Mouse (Mus musculus) T-cell, adult 2 months (primary cell): ENCODE measurements around the gene Tpcn1.

Source experiments
- DNase-seq: peaks from one replicate; pipeline ENCODE4 v3.0.0; 2022; ENCODE audit warnings: low spot score

Gene Tpcn1

GRCm38 (mm10) chr5:120609246-120609775, 20.8 kb upstream of the Tpcn1 start:
- no peak for DNase-seq

- DNase-seq: no peak
Observed at GRCm38 (mm10) chr5:120607335-120607734, 18.9 kb upstream of the Tpcn1 start.

GRCm38 (mm10) chr5:120606590-120607200, 18.2 kb upstream of the Tpcn1 start:
- no peak for DNase-seq

- DNase-seq: peak; percentile 77
Observed at GRCm38 (mm10) chr5:120605688-120606087, 17.2 kb upstream of the Tpcn1 start.

GRCm38 (mm10) chr5:120605241-120605661, 16.8 kb upstream of the Tpcn1 start:
- DNase-seq: no peak

GRCm38 (mm10) chr5:120604839-120605238, 16.4 kb upstream of the Tpcn1 start:
- peak; percentile 78 for DNase-seq

- no peak for DNase-seq
Observed at GRCm38 (mm10) chr5:120603515-120603914, 15.0 kb upstream of the Tpcn1 start.

GRCm38 (mm10) chr5:120602210-120602609, 13.7 kb upstream of the Tpcn1 start:
- no peak for DNase-seq

- DNase-seq: no peak
Observed at GRCm38 (mm10) chr5:120600946-120601668, 12.6 kb upstream of the Tpcn1 start.

GRCm38 (mm10) chr5:120599625-120600024, 11.2 kb upstream of the Tpcn1 start:
- no peak for DNase-seq

- DNase-seq: no peak
Observed at GRCm38 (mm10) chr5:120594485-120594884, 6.0 kb upstream of the Tpcn1 start.

GRCm38 (mm10) chr5:120592141-120592540, 3.7 kb upstream of the Tpcn1 start:
- DNase-seq: peak; percentile 30

GRCm38 (mm10) chr5:120590356-120591010, 2.0 kb upstream of the Tpcn1 start:
- peak; percentile 61 for DNase-seq

GRCm38 (mm10) chr5:120587940-120588568, 419 bp downstream of the Tpcn1 start:
- DNase-seq: no peak

GRCm38 (mm10) chr5:120587616-120587926, 902 bp downstream of the Tpcn1 start:
- peak; percentile 49 for DNase-seq

GRCm38 (mm10) chr5:120586741-120587615, 1.5 kb downstream of the Tpcn1 start:
- DNase-seq: no peak

GRCm38 (mm10) chr5:120584968-120585367, 3.5 kb downstream of the Tpcn1 start:
- DNase-seq: no peak

GRCm38 (mm10) chr5:120583511-120583910, 5.0 kb downstream of the Tpcn1 start:
- peak; percentile 22 for DNase-seq

- no peak for DNase-seq
Observed at GRCm38 (mm10) chr5:120582002-120582401, 6.5 kb downstream of the Tpcn1 start.

- DNase-seq: no peak
Observed at GRCm38 (mm10) chr5:120579898-120580626, 8.4 kb downstream of the Tpcn1 start.
